In the genomic region with DNA sequence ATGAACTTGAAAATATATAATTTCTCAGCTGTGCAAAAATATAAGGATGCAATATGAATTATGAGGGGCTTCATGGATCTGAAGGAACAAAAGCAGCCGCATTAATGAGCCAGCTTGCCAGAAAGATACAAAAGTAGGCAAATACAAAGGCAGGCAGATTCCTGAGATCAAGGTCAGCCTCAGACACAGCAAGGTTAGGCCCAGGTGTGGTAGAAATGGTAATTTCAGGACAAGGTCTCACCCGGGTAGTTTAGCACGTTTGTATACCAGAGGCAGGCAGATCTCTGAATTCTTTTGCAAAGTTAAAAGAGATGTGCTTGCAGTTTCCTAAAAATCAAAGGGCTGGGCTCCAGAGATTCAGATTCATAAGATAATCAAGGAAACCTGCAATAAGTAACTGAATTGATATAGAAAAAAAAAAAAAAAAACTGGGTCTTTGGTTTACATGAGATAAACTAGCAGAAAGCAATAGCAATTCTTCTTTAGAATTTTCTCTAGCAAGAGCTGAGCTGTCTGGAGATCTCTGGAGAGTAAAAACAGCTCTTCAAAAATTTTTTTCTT, we compare ENCODE assay signal across 21 mouse cellular contexts. TPM values are rescaled to one million over a fixed set of nuclear protein-coding genes. Genes with fewer than 3 reads are reported as not detected.
DNase-seq lines count a peak whose midpoint lies in the region; ATAC-seq and TF ChIP-seq lines count a peak whose summit lies in the region.
"Had no signal": no experiment of that assay in that cellular context is flagged by ENCODE, and none has a peak within 500 bp of the region (broad histone marks: within the 10 kb centered on the region; RNA-seq: fewer than 3 reads in every experiment).

No protein-coding gene starts in this region.

- peak overlapping the region; percentile 58; the same call in 1 of the 2 replicates for H3K9ac ChIP-seq in heart, embryonic 13.5 days
- H3K9ac ChIP-seq in midbrain, embryonic 11.5 days (ENCODE audit: low read length), result no peak overlapping the region
- no peak overlapping the region for H3K9ac ChIP-seq in midbrain, embryonic 14.5 days (replicated peaks; ENCODE audit: low read length)
- H3K9ac ChIP-seq in intestine, postnatal 0 days (ENCODE audit: low read depth, low read length), result no peak overlapping the region
- H3K9ac ChIP-seq: forebrain, embryonic 12.5 days; hindbrain, embryonic 13.5 days; lung, embryonic 15.5 days; neural tube, embryonic 13.5 days had no signal

- intact Hi-C loops in heart, postnatal 36 days (cut with DNase I), result no loop called here

- no peak overlapping the region for H3K4me3 ChIP-seq in heart, embryonic 13.5 days
- no peak overlapping the region for H3K4me3 ChIP-seq in midbrain, embryonic 11.5 days (ENCODE audit: low read depth, low read length)
- no peak overlapping the region for H3K4me3 ChIP-seq in midbrain, embryonic 14.5 days (replicated peaks; ENCODE audit: low read depth, low read length)
- no peak overlapping the region for H3K4me3 ChIP-seq in intestine, postnatal 0 days (ENCODE audit: low read depth, low read length)
- H3K4me3 ChIP-seq: forebrain, embryonic 12.5 days; hindbrain, embryonic 13.5 days; lung, embryonic 15.5 days; megakaryocyte, embryonic 14.5 days; neural tube, embryonic 13.5 days had no signal

- DNase-seq in heart, postnatal 36 days, result no peak
- peak; percentile 68 for DNase-seq in midbrain, embryonic 11.5 days (ENCODE audit: low spot score, missing footprints)
- DNase-seq in midbrain, embryonic 14.5 days, result no peak
- DNase-seq in cerebellum, adult 8-10 months, result no peak
- DNase-seq: cerebellum, adult 2 months; gastrocnemius, postnatal 36 days; kidney, adult 8-10 months; right cerebral cortex, postnatal 25 days had no signal

- peak overlapping the region; percentile 49 for H3K4me2 ChIP-seq in heart, embryonic 13.5 days
- no peak overlapping the region for H3K4me2 ChIP-seq in midbrain, embryonic 11.5 days
- no peak overlapping the region for H3K4me2 ChIP-seq in midbrain, embryonic 14.5 days (ENCODE audit: low read length)
- H3K4me2 ChIP-seq in intestine, postnatal 0 days (replicated peaks; ENCODE audit: low read depth), result peak overlapping the region; percentile 46; the same call in 1 of the 2 replicates
- H3K4me2 ChIP-seq: forebrain, embryonic 12.5 days; hindbrain, embryonic 13.5 days; neural tube, embryonic 13.5 days had no signal

- peaks cover 28% of the 10 kb centered on the region for H3K4me1 ChIP-seq in heart, embryonic 13.5 days
- H3K4me1 ChIP-seq in midbrain, embryonic 11.5 days (ENCODE audit: control insufficient read depth, insufficient read depth, low read length), result no peaks in the 10 kb centered on the region
- no peaks in the 10 kb centered on the region for H3K4me1 ChIP-seq in midbrain, embryonic 14.5 days (ENCODE audit: control insufficient read depth, insufficient read depth, low read length)
- H3K4me1 ChIP-seq in intestine, postnatal 0 days (replicated peaks; ENCODE audit: control insufficient read depth, insufficient read depth, low read length), result no peaks in the 10 kb centered on the region; the same call in 1 of the 2 replicates
- H3K4me1 ChIP-seq: forebrain, embryonic 12.5 days had no signal

- no peaks in the 10 kb centered on the region for H3K36me3 ChIP-seq in heart, embryonic 13.5 days
- no peaks in the 10 kb centered on the region for H3K36me3 ChIP-seq in midbrain, embryonic 11.5 days (ENCODE audit: control insufficient read depth, insufficient read depth, low read length)
- H3K36me3 ChIP-seq in midbrain, embryonic 14.5 days (ENCODE audit: control insufficient read depth, insufficient read depth, low read length), result no peaks in the 10 kb centered on the region
- H3K36me3 ChIP-seq in intestine, postnatal 0 days (ENCODE audit: control insufficient read depth, insufficient read depth), result no peaks in the 10 kb centered on the region
- H3K36me3 ChIP-seq: forebrain, embryonic 12.5 days; hindbrain, embryonic 13.5 days; lung, embryonic 15.5 days; neural tube, embryonic 13.5 days had no signal

- no peak for TF ChIP-seq CTCF in intestine, postnatal 0 days (IDR thresholded peaks at IDR 0.05; ENCODE audit: low read depth)

- H3K27me3 ChIP-seq in heart, embryonic 13.5 days (replicated peaks), result no peaks in the 10 kb centered on the region
- no peaks in the 10 kb centered on the region for H3K27me3 ChIP-seq in midbrain, embryonic 11.5 days (ENCODE audit: control insufficient read depth, insufficient read depth, low read length)
- no peaks in the 10 kb centered on the region for H3K27me3 ChIP-seq in midbrain, embryonic 14.5 days (ENCODE audit: control insufficient read depth, insufficient read depth, low read length)
- no peaks in the 10 kb centered on the region for H3K27me3 ChIP-seq in intestine, postnatal 0 days (replicated peaks; ENCODE audit: control insufficient read depth, insufficient read depth, low read length)
- H3K27me3 ChIP-seq: forebrain, embryonic 12.5 days; hindbrain, embryonic 13.5 days; lung, embryonic 15.5 days; megakaryocyte, embryonic 14.5 days; neural tube, embryonic 13.5 days had no signal

- no peaks in the 10 kb centered on the region for H3K9me3 ChIP-seq in heart, embryonic 13.5 days
- H3K9me3 ChIP-seq in midbrain, embryonic 11.5 days (ENCODE audit: control insufficient read depth, low read length), result no peaks in the 10 kb centered on the region
- no peaks in the 10 kb centered on the region for H3K9me3 ChIP-seq in midbrain, embryonic 14.5 days (ENCODE audit: control insufficient read depth, low read length)
- H3K9me3 ChIP-seq in intestine, postnatal 0 days (ENCODE audit: control insufficient read depth), result no peaks in the 10 kb centered on the region
- H3K9me3 ChIP-seq: forebrain, embryonic 12.5 days; hindbrain, embryonic 13.5 days; lung, embryonic 15.5 days; megakaryocyte, embryonic 14.5 days; neural tube, embryonic 13.5 days had no signal

- 70% methylated on average over 3 of the region's 3 CpGs for WGBS in heart, embryonic 13.5 days
- 83% methylated on average over 3 of the region's 3 CpGs for WGBS in midbrain, embryonic 11.5 days
- WGBS in midbrain, embryonic 14.5 days, result 82% methylated on average over 3 of the region's 3 CpGs
- WGBS in intestine, postnatal 0 days, result 53% methylated on average over 3 of the region's 3 CpGs

- peak overlapping the region; percentile 70 for H3K27ac ChIP-seq in heart, embryonic 13.5 days (replicated peaks)
- H3K27ac ChIP-seq in midbrain, embryonic 11.5 days (ENCODE audit: low read depth, low read length), result no peak overlapping the region
- no peak overlapping the region for H3K27ac ChIP-seq in midbrain, embryonic 14.5 days (replicated peaks; ENCODE audit: low read depth, low read length)
- no peak overlapping the region for H3K27ac ChIP-seq in intestine, postnatal 0 days (ENCODE audit: low read depth, low read length)
- H3K27ac ChIP-seq: forebrain, embryonic 12.5 days; hindbrain, embryonic 13.5 days; lung, embryonic 15.5 days; neural tube, embryonic 13.5 days had no signal

- ATAC-seq in heart, embryonic 13.5 days (ENCODE audit: extremely low read depth, insufficient number of reproducible peaks, low FRiP score, low TSS enrichment), result no peak
- ATAC-seq in midbrain, embryonic 11.5 days (ENCODE audit: low FRiP score), result no peak
- ATAC-seq in midbrain, embryonic 14.5 days (ENCODE audit: low FRiP score, low TSS enrichment), result no peak
- ATAC-seq in intestine, postnatal 0 days, result no peak
- ATAC-seq in monocyte, adult 5-6 weeks (replicated peaks; ENCODE audit: insufficient number of reproducible peaks, low FRiP score, low TSS enrichment, poor library complexity, severe bottlenecking), result no peak

RNA-seq across cellular contexts. Expression of gene Agfg1, which starts 18.6 kb away (rescaled TPM):
- 29.0 and 29.3 TPM in 2 replicates for polyA plus RNA-seq in heart, embryonic 13.5 days (2015; fragmentation: Nextera tagmentation; extraction: Ambion mirVana)
- 10 to 100 TPM; 29.7 to 29.8 TPM for total RNA-seq in heart, postnatal 36 days (2021)
- polyA plus RNA-seq in midbrain, embryonic 11.5 days (2014; fragmentation: Nextera tagmentation; extraction: Ambion mirVana), result 48.7 and 49.3 TPM in 2 replicates
- polyA plus RNA-seq in midbrain, embryonic 14.5 days (2014; fragmentation: Nextera tagmentation; extraction: Ambion mirVana), result 32.4 and 43.7 TPM in 2 replicates
- 35.8 and 36.7 TPM in 2 replicates for polyA plus RNA-seq in intestine, postnatal 0 days (2015; fragmentation: Nextera tagmentation; extraction: Ambion mirVana)
- 48.1 to 56.6 TPM (median 55.5 TPM) in 3 replicates for total RNA-seq in monocyte, adult 5-6 weeks (2017)

RNA-seq across cellular contexts. Expression of gene Gm47791, which starts 49.7 kb away (rescaled TPM):
- polyA plus RNA-seq in heart, embryonic 13.5 days (2015; fragmentation: Nextera tagmentation; extraction: Ambion mirVana), result not detected in 2 replicates
- total RNA-seq in heart, postnatal 36 days (2021), result not detected
- polyA plus RNA-seq in midbrain, embryonic 11.5 days (2014; fragmentation: Nextera tagmentation; extraction: Ambion mirVana), result not detected in 2 replicates
- not detected in 2 replicates for polyA plus RNA-seq in midbrain, embryonic 14.5 days (2014; fragmentation: Nextera tagmentation; extraction: Ambion mirVana)
- polyA plus RNA-seq in intestine, postnatal 0 days (2015; fragmentation: Nextera tagmentation; extraction: Ambion mirVana), result not detected in 2 replicates
- total RNA-seq in monocyte, adult 5-6 weeks (2017), result not detected in 3 replicates
- total RNA-seq: adrenal gland, adult 18-20 months; gastrocnemius, postnatal 36 days; layer of hippocampus, postnatal 25 days; left cerebral cortex, postnatal 36 days had no signal
- polyA plus RNA-seq: brain, embryonic 14.5 days; cerebellum, adult 2 months; embryonic facial prominence, embryonic 14.5 days; forebrain, embryonic 12.5 days; hindbrain, embryonic 13.5 days; lung, embryonic 15.5 days; neural tube, embryonic 13.5 days had no signal

RNA-seq across cellular contexts. Expression of gene Tm4sf20, which starts 52.4 kb away (rescaled TPM):
- not detected in 2 replicates for polyA plus RNA-seq in heart, embryonic 13.5 days (2015; fragmentation: Nextera tagmentation; extraction: Ambion mirVana)
- not detected for total RNA-seq in heart, postnatal 36 days (2021)
- polyA plus RNA-seq in midbrain, embryonic 11.5 days (2014; fragmentation: Nextera tagmentation; extraction: Ambion mirVana), result 0.08 TPM in 1 of 2 replicates, not detected in the other
- 0.38 TPM in 1 of 2 replicates, not detected in the other for polyA plus RNA-seq in midbrain, embryonic 14.5 days (2014; fragmentation: Nextera tagmentation; extraction: Ambion mirVana)
- 760 and 763 TPM in 2 replicates for polyA plus RNA-seq in intestine, postnatal 0 days (2015; fragmentation: Nextera tagmentation; extraction: Ambion mirVana)
- total RNA-seq in monocyte, adult 5-6 weeks (2017), result 2.3 TPM in 1 of 3 replicates, not detected in the others
- total RNA-seq: adrenal gland, adult 18-20 months; gastrocnemius, postnatal 36 days; layer of hippocampus, postnatal 25 days; left cerebral cortex, postnatal 36 days had no signal
- polyA plus RNA-seq: brain, embryonic 14.5 days; cerebellum, adult 2 months; hindbrain, embryonic 13.5 days had no signal

Comparison
In these comparisons a context has a peak if more than half of its experiments do, and no peak if none do; other contexts are left out.
1. H3K4me2 ChIP-seq: peak in heart, embryonic 13.5 days (single experiment) and intestine, postnatal 0 days (single experiment); none in midbrain, embryonic 11.5 days (single experiment) and midbrain, embryonic 14.5 days (single experiment).
2. RNA of gene Tm4sf20, which starts 52.4 kb away (polyA plus RNA-seq): 760 to 763 TPM in intestine, postnatal 0 days; 0.38 TPM in midbrain, embryonic 14.5 days, 0.08 TPM in midbrain, embryonic 11.5 days and not detected in heart, embryonic 13.5 days; every median in the first group is over 100 times any median in the second.